Mouse (Mus musculus) C2C12 (cell line): ENCODE measurements around the gene Rarres2.

Experiments used
- CEBPB ChIP-seq: IDR thresholded peaks from one replicate; pipeline ENCODE4 v1.6.1; 2011; ENCODE audit warnings: low read depth, mild to moderate bottlenecking, control low read depth, moderate library complexity
- CTCF ChIP-seq: IDR thresholded peaks from one replicate; pipeline ENCODE4 v1.5.1; 2011; ENCODE audit not compliant: control insufficient read depth, insufficient read depth, insufficient read length
- FOSL1 ChIP-seq: IDR thresholded peaks from one replicate; pipeline ENCODE4 v1.8.0; 2011; ENCODE audit warnings: mild to moderate bottlenecking, low read length; ENCODE audit not compliant: poor library complexity, insufficient read depth, severe bottlenecking
- MAX ChIP-seq: IDR thresholded peaks from one replicate; pipeline ENCODE4 v1.6.1; 2011; ENCODE audit warnings: mild to moderate bottlenecking, control low read depth
- MYOG ChIP-seq: IDR thresholded peaks from one replicate; pipeline ENCODE4 v1.6.1; 2011; ENCODE audit not compliant: control insufficient read depth, insufficient read length; ENCODE audit errors: extremely low read depth
- USF1 ChIP-seq: IDR thresholded peaks from one replicate; pipeline ENCODE4 v1.6.1; 2011; ENCODE audit warnings: low read depth, mild to moderate bottlenecking, control low read depth, moderate library complexity

DNA sequence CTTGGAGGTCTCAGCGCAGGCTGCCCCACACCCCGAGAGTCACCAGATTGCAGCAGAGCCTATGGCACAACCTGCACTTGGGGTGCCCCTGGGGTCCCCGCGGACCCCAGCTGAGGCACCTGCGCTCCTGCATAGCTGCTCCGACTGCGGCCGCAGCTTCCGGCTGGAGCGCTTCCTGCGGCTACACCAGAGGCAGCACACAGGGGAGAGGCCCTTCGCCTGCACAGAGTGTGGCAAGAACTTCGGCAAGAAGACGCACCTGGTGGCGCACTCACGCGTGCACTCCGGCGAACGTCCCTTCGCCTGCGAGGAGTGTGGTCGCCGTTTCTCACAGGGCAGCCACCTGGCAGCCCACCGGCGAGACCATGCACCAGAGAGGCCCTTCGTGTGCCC is 24.6 kb upstream of the Rarres2 start:
- TF ChIP-seq CTCF (no peak), USF1 (no peak), CEBPB (no peak), MYOG (no peak), FOSL1 (no peak), MAX (no peak)
